Mouse (Mus musculus) megakaryocyte-erythroid progenitor cell, adult 5-6 weeks (primary cell): ENCODE measurements around the gene Acsl1. TPM values are rescaled to one million over a fixed set of nuclear protein-coding genes. Genes with fewer than 3 reads are reported as not detected.

Experiments
- ATAC-seq: replicated peaks from 2 replicates; pipeline ENCODE4 v1.8.0; 2016; ENCODE audit warnings: mild to moderate bottlenecking, inconsistent platforms; ENCODE audit not compliant: severe bottlenecking, poor library complexity, low FRiP score, low TSS enrichment
- total RNA-seq, 2 experiments: library from RNA; stranded (forward) in 1 of 2; stranded (reverse) in 1 of 2; fragments of 200-1000, 215-1000 nt in 1 of 2; fragments of >200 nt in 1 of 2; fragmentation: Nextera tagmentation in 1 of 2; gene quantifications; 2 replicates each; pipeline ENCODE4 v1.2.3; 2014 to 2017

Acsl1 gene
- total RNA-seq, 2 experiments from 2014 or later: 104 to 139 TPM

- no peak for ATAC-seq
Measured at GRCm38 (mm10) chr8:46499376-46500061, 28.7 kb downstream of the Acsl1 start.

GRCm38 (mm10) chr8:46502333-46503071 is 31.7 kb downstream of the Acsl1 start:
- no peak for ATAC-seq

- no peak for ATAC-seq
Measured at GRCm38 (mm10) chr8:46503072-46503695, 32.3 kb downstream of the Acsl1 start.

- no peak for ATAC-seq
Measured at GRCm38 (mm10) chr8:46504196-46504595, 33.4 kb downstream of the Acsl1 start.

GRCm38 (mm10) chr8:46508488-46509395 is 37.9 kb downstream of the Acsl1 start:
- 0 out of 2 replicates have a peak, but pooled peaks have one; percentile 33 for ATAC-seq

- ATAC-seq: no peak
Measured at GRCm38 (mm10) chr8:46509474-46509873, 38.6 kb downstream of the Acsl1 start.

DNA sequence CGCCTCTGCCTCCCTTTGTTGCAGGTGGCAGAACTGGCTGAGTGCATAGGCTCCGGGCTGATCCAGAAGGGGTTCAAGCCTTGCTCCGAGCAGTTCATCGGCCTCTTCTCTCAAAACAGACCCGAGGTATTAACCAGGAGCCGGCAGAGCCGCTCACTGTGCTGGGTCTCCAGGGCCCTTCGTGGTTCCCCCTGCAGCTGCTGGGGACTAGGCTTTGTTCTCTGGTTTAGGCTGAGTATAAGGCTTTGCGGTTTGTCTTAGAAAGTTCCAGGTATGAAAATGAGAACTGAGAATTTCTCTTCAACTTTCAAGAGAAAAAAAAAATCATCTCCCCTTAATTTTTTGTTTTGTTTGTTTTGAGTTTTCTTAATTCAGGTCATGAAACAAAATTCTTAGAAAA is 40.5 kb downstream of the Acsl1 start:
- ATAC-seq: no peak

DNA sequence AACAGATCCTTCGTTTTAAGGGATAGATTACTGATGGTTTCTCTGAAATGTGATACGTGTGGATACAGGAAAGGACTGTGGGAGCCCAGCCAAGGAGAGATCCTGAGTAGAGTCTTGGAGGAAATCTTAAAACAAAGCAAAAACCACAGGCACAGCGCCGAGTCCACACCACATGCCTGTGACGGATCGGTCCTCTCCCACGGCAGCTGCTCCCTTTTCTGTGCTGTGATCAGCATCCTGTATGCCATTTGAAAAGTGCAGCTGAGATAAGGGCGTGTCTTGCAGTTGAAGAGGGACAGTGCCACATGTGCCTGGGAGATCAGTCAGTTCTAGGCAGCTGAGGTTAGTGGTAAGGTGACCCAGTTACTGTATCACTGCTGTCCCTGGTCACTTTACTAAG is 41.7 kb downstream of the Acsl1 start:
- ATAC-seq: peak; percentile 63

- no peak for ATAC-seq
Measured at GRCm38 (mm10) chr8:46514027-46514426, 43.2 kb downstream of the Acsl1 start.

DNA sequence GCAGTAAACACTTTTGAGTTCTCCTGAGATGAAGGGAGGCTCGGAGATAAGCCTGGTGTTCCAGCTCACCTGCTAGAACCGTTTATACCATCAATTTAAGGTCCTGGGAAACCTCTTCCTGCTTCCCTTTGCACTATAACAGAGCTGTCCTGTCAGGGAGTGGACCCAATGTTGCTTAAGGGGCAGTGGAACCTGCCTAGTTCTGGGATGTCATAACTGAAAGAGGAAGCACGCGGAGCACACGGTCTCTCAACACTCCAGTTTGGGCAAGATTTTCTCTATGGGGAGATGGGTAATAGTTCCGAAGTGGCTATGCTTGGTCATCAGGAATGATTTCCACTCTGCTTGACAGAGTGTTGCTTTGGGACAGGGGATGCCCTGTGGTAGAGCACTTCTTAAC is 49.8 kb downstream of the Acsl1 start:
- ATAC-seq: no peak

- ATAC-seq: no peak
Measured at GRCm38 (mm10) chr8:46526098-46526497, 55.3 kb downstream of the Acsl1 start.

DNA sequence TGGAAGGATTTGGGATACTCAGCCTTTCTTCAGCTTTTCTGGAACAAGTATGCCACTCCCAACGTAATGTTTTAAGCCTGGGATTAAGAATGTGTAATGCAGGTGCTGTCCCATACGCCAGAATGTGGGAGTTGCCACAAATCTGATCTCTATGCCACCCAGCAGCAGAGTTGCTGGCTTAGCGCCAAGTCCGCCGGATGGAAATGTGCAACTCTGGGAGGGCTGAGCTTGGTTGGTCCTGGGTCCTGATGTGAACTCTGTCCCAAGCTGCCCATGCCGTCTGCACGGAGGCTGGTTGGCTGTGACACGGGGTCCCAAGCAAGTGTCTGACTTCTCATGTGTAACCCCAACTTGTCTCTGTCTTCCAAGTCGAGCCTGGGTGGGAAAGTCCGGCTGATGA is 56.0 kb downstream of the Acsl1 start:
- ATAC-seq: 0 out of 2 replicates have a peak, but pooled peaks have one; percentile 33

DNA sequence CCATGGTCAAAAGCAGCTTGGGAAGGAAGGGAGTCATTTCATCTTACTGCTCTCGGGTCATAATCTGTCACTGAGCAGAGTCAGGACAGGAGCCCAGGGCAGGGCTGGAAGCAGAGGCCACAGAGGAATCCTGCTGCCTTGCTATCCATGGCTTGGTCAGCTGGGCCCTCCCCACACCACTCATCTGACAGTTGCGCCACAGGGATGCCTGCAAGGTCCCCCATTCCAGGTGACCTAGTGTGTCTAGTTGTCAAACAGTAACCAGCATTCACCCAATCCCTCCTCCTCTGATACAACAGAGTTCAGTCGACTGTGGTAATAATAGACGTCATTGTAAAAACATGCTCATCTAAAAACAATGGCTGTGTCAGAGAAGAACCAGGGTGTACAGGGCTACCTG is 58.7 kb downstream of the Acsl1 start:
- ATAC-seq: no peak

GRCm38 (mm10) chr8:46530541-46530940 is 59.7 kb downstream of the Acsl1 start:
- ATAC-seq: no peak

DNA sequence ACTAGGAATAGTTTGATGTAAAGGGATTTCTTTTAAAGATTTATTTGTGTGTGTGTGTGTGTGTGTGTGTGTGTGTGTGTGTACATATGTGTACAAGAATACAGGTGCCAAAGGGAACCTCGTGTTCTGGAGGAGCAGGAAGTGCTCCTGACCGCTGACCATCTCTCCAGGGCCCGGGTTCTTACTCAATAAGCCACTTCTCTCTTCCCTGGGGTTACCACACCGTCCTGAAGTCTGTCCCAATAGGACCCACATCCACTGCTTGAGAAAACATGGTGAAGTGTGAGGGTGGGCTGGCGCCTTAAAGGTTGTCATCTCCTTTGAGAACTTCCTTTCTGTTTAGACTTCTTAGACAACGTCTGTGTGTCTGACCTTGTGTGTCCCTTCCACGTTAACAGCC is 63.1 kb downstream of the Acsl1 start:
- no peak for ATAC-seq

GRCm38 (mm10) chr8:46539701-46540100 is 68.9 kb downstream of the Acsl1 start:
- ATAC-seq: peak; percentile 95

DNA sequence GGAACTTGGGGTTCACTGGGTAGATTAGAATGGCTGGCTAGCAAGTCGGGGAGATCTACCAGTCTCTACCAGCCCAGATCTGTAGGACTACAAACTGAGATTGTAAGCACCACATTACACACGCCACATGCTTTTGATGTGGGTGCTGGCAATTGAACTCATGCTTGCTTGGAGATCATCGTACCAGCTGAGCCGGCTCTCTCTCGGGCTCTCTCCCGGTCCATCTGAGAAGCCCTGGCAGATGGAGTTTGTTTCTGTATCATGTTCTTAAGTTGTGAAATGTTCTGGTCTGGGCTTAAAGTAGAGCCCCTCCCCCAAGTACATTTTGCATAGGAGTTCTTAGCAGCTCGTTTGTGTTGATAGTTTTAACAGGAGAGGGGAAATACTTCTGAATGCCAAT is 72.4 kb downstream of the Acsl1 start:
- no peak for ATAC-seq

GRCm38 (mm10) chr8:46543662-46544061 is 72.8 kb downstream of the Acsl1 start:
- ATAC-seq: no peak

DNA sequence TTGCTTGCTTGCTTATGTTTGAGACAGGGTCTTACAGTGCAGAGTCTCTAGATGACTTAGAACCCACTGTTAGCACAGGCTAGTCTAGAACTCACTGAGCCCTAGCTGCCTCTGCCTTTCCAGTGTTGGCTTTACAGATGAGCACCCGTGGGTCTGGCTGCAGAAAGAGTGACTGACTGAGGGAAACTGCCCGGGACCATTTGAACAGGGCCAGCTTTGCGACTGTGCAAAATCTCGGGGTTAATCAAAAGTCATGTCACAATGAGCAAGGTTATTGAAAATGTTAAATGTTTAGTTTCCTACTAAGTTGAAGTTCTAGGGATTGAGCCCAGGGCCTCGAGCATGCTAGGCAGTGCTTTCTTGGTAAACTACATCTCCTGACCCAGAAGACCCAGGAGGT is 75.0 kb downstream of the Acsl1 start:
- no peak for ATAC-seq
